Mouse (Mus musculus): ENCODE measurements around the gene Hmg20a. TPM values are rescaled to one million over a fixed set of nuclear protein-coding genes. Genes with fewer than 3 reads are reported as not detected.

Hmg20a gene
- polyA plus RNA-seq (2011; ENCODE audit: insufficient read depth, insufficient read length, low read depth, missing spikeins), result 40.7 and 43.5 TPM in 2 replicates

GRCm38 (mm10) chr9:56417948-56418737, at the start of gene Hmg20a, which contains the start of gene Peak1:
Hmg20a (plus strand) TSS chr9:56418609.
Peak1 (minus strand) TSS chr9:56418067.
- TF ChIP-seq CTCF (IDR thresholded peaks at IDR 0.05; ENCODE audit: low read depth, low read length) (no peak), POLR2A (IDR thresholded peaks at IDR 0.05; ENCODE audit: insufficient read depth, low read length) (peak; percentile 66), EP300 (IDR thresholded peaks at IDR 0.05; ENCODE audit: insufficient read depth, low read depth, low read length) (0 out of 2 replicates have a peak, but pooled peaks have one; percentile 33)
- Histone ChIP-seq H3K9ac (ENCODE audit: low read depth, poor library complexity, severe bottlenecking) (peak within 1 kb of the TSS; percentile 62), H3K4me3 (ENCODE audit: low read depth, low read length) (peak within 1 kb of the TSS; percentile 76), H3K9me3 (replicated peaks; ENCODE audit: control insufficient read depth, insufficient read depth, low read length, poor library complexity, severe bottlenecking) (no peaks in the 10 kb centered on the region), H3K36me3 (ENCODE audit: control insufficient read depth, insufficient read depth, low read length, poor library complexity, severe bottlenecking) (no peaks in the 10 kb centered on the region), H3K27me3 (ENCODE audit: control insufficient read depth, insufficient read depth, low read length, poor library complexity, severe bottlenecking) (no peaks in the 10 kb centered on the region), H3K27ac (ENCODE audit: insufficient read depth, low read length) (peak within 1 kb of the TSS; percentile 30), H3K4me1 (ENCODE audit: control insufficient read depth, insufficient read depth, low read length) (peaks cover 3% of the 10 kb centered on the region)

DNA sequence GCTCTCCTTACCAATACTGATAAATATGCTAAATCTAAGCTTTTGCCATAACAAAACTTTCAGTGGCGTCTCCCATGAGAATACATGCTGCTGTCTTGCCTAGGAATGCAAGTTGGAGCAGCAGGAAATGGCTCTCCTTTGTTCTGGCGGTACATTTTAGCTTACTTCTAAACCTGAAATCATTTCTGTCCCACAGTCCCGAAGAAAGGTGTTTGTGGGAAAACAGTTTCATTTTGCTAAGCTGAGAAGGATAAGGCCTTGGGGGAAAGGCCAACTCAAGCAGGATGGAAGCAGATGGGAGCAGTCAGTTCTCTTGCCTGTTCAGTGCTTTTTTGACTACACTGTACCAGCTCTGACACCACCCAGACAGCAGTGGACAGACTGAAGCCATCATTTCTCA, 49.6 kb upstream of the Hmg20a start:
- Histone ChIP-seq H3K9ac (ENCODE audit: low read depth, poor library complexity, severe bottlenecking) (no peak overlapping the region), H3K4me1 (ENCODE audit: control insufficient read depth, insufficient read depth, low read length) (no peaks in the 10 kb centered on the region), H3K27me3 (ENCODE audit: control insufficient read depth, insufficient read depth, low read length, poor library complexity, severe bottlenecking) (no peaks in the 10 kb centered on the region)

DNA sequence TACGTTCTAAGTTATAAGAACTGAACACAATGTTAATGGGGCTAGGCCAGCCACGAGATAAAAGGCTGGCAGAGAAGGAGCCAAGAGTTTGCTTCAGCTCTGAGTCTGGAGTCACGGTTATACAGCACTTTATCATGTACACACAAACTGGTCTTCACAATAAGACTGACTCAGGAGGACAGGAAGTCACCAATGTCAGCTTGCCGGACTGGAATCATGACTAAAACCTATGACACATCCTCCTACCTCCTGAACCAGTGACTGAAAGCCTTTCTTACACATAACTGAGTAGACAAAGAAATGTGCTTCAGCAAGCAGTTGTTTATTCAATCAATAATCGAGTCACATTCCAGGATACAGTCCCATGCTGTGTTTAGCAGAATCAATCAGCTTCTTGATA, 47.7 kb upstream of the Hmg20a start:
- Histone ChIP-seq H3K36me3 (ENCODE audit: control insufficient read depth, insufficient read depth, low read length, poor library complexity, severe bottlenecking) (no peaks in the 10 kb centered on the region), H3K27me3 (ENCODE audit: control insufficient read depth, insufficient read depth, low read length, poor library complexity, severe bottlenecking) (no peaks in the 10 kb centered on the region), H3K4me1 (ENCODE audit: control insufficient read depth, insufficient read depth, low read length) (no peaks in the 10 kb centered on the region), H3K9ac (ENCODE audit: low read depth, poor library complexity, severe bottlenecking) (no peak overlapping the region), H3K4me3 (ENCODE audit: low read depth, low read length) (no peak overlapping the region), H3K27ac (ENCODE audit: insufficient read depth, low read length) (no peak overlapping the region), H3K9me3 (replicated peaks; ENCODE audit: control insufficient read depth, insufficient read depth, low read length, poor library complexity, severe bottlenecking) (no peaks in the 10 kb centered on the region)
- TF ChIP-seq EP300 (IDR thresholded peaks at IDR 0.05; ENCODE audit: insufficient read depth, low read depth, low read length) (no peak), POLR2A (IDR thresholded peaks at IDR 0.05; ENCODE audit: insufficient read depth, low read length) (no peak), CTCF (IDR thresholded peaks at IDR 0.05; ENCODE audit: low read depth, low read length) (no peak)

More for the DNA sequence above, 49.6 kb upstream of the Hmg20a start:
- Histone ChIP-seq H3K4me3 (ENCODE audit: low read depth, low read length) (no peak overlapping the region), H3K27ac (ENCODE audit: insufficient read depth, low read length) (no peak overlapping the region), H3K36me3 (ENCODE audit: control insufficient read depth, insufficient read depth, low read length, poor library complexity, severe bottlenecking) (no peaks in the 10 kb centered on the region), H3K9me3 (replicated peaks; ENCODE audit: control insufficient read depth, insufficient read depth, low read length, poor library complexity, severe bottlenecking) (no peaks in the 10 kb centered on the region)
- TF ChIP-seq CTCF (IDR thresholded peaks at IDR 0.05; ENCODE audit: low read depth, low read length), result no peak

DNA sequence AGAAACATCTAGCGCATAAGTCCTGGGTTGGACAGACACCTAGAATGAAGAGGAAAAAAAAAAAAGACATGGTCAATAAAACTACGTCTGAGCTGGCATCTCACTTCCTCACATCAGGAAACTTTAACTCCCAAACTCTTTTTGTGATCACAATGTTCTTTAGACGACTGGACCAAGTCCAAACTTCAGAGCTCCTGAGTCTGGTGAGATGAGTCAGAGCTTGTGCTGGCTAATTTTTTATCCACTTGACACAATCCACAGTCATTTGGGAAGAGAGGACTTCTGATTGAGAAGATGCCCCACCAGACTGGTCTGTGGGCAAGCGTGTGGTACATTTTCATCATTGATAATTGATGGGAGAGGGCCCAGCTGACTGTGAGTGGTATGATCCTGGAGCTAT, 44.0 kb upstream of the Hmg20a start:
- Histone ChIP-seq H3K4me3 (ENCODE audit: low read depth, low read length) (no peak overlapping the region), H3K27ac (ENCODE audit: insufficient read depth, low read length) (no peak overlapping the region), H3K27me3 (ENCODE audit: control insufficient read depth, insufficient read depth, low read length, poor library complexity, severe bottlenecking) (no peaks in the 10 kb centered on the region), H3K9ac (ENCODE audit: low read depth, poor library complexity, severe bottlenecking) (no peak overlapping the region), H3K36me3 (ENCODE audit: control insufficient read depth, insufficient read depth, low read length, poor library complexity, severe bottlenecking) (no peaks in the 10 kb centered on the region), H3K4me1 (ENCODE audit: control insufficient read depth, insufficient read depth, low read length) (no peaks in the 10 kb centered on the region), H3K9me3 (replicated peaks; ENCODE audit: control insufficient read depth, insufficient read depth, low read length, poor library complexity, severe bottlenecking) (no peaks in the 10 kb centered on the region)
- TF ChIP-seq CTCF (IDR thresholded peaks at IDR 0.05; ENCODE audit: low read depth, low read length) (no peak), POLR2A (IDR thresholded peaks at IDR 0.05; ENCODE audit: insufficient read depth, low read length) (no peak), EP300 (IDR thresholded peaks at IDR 0.05; ENCODE audit: insufficient read depth, low read depth, low read length) (no peak)

- Histone ChIP-seq H3K27ac (ENCODE audit: insufficient read depth, low read length) (no peak overlapping the region), H3K4me3 (ENCODE audit: low read depth, low read length) (no peak overlapping the region), H3K36me3 (ENCODE audit: control insufficient read depth, insufficient read depth, low read length, poor library complexity, severe bottlenecking) (no peaks in the 10 kb centered on the region), H3K4me1 (ENCODE audit: control insufficient read depth, insufficient read depth, low read length) (no peaks in the 10 kb centered on the region), H3K9ac (ENCODE audit: low read depth, poor library complexity, severe bottlenecking) (no peak overlapping the region), H3K27me3 (ENCODE audit: control insufficient read depth, insufficient read depth, low read length, poor library complexity, severe bottlenecking) (no peaks in the 10 kb centered on the region), H3K9me3 (replicated peaks; ENCODE audit: control insufficient read depth, insufficient read depth, low read length, poor library complexity, severe bottlenecking) (no peaks in the 10 kb centered on the region)
- TF ChIP-seq EP300 (IDR thresholded peaks at IDR 0.05; ENCODE audit: insufficient read depth, low read depth, low read length) (no peak), CTCF (IDR thresholded peaks at IDR 0.05; ENCODE audit: low read depth, low read length) (no peak), POLR2A (IDR thresholded peaks at IDR 0.05; ENCODE audit: insufficient read depth, low read length) (no peak)
These were observed 35.6 kb upstream of the Hmg20a start for GRCm38 (mm10) chr9:56382786-56383185.

DNA sequence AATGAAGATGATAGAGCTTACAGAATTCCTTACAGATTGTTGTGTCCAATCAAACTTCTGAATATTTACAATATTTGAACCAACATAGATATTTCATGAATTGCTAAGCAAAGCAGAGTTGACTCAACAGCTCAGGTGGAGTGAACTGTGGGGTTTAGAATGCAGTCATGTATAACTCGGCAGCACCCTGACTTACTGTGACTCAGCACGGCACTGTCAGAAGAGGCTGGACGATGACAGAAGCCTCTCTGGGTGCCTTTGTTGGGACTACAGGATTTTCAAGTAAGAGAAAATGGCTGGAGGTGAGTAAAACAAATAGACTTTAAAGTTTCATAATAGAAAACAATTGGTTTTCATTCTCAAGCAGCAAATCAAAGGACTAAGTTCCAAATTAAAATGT, 25.6 kb upstream of the Hmg20a start:
- no peak overlapping the region for H3K9ac ChIP-seq (ENCODE audit: low read depth, poor library complexity, severe bottlenecking)
- no peaks in the 10 kb centered on the region for H3K36me3 ChIP-seq (ENCODE audit: control insufficient read depth, insufficient read depth, low read length, poor library complexity, severe bottlenecking)
- H3K4me1 ChIP-seq (ENCODE audit: control insufficient read depth, insufficient read depth, low read length), result no peaks in the 10 kb centered on the region
- H3K4me3 ChIP-seq (ENCODE audit: low read depth, low read length), result no peak overlapping the region
- no peaks in the 10 kb centered on the region for H3K9me3 ChIP-seq (replicated peaks; ENCODE audit: control insufficient read depth, insufficient read depth, low read length, poor library complexity, severe bottlenecking)
- no peaks in the 10 kb centered on the region for H3K27me3 ChIP-seq (ENCODE audit: control insufficient read depth, insufficient read depth, low read length, poor library complexity, severe bottlenecking)
- no peak overlapping the region for H3K27ac ChIP-seq (ENCODE audit: insufficient read depth, low read length)
- TF ChIP-seq POLR2A (IDR thresholded peaks at IDR 0.05; ENCODE audit: insufficient read depth, low read length) (no peak), CTCF (IDR thresholded peaks at IDR 0.05; ENCODE audit: low read depth, low read length) (no peak)

Data from ES-Bruce4 (cell line).